Mouse (Mus musculus) small intestine, adult 2 months (tissue): Measurements from ENCODE around the gene Atxn7l1.

Experiments
- CTCF ChIP-seq: fragments of 200-500 bp; IDR thresholded peaks from 2 replicates; pipeline ENCODE4 v1.5.1; 2012; ENCODE audit warnings: low read depth, mild to moderate bottlenecking, control low read depth, inconsistent platforms, low read length, moderate library complexity, mixed read lengths; ENCODE audit not compliant: insufficient replicate concordance, insufficient read length; ENCODE audit errors: extremely low read depth
- POLR2A ChIP-seq: fragments of 200-500 bp; IDR thresholded peaks from 2 replicates; pipeline ENCODE4 v1.6.1; 2012; ENCODE audit warnings: low read depth, mild to moderate bottlenecking, control low read depth, inconsistent platforms, low read length, moderate library complexity

GRCm38 (mm10) chr12:33314924-33315643 lies 167.6 kb downstream of the Atxn7l1 start:
- no peak for TF ChIP-seq CTCF
- peak; percentile 49; the same call in 1 of the 2 replicates for TF ChIP-seq POLR2A
